Mouse (Mus musculus): ENCODE measurements around the gene Zfp459. TPM values are rescaled to one million over a fixed set of nuclear protein-coding genes. Genes with fewer than 3 reads are reported as not detected.
"Not testable (repeated sequence)": the region's sequence is repeated elsewhere in the genome, so short reads cannot be mapped to it uniquely, and the experiment has no call there.

The Zfp459 gene
- 1.5 and 2.3 TPM in 2 replicates for polyA plus RNA-seq (2016; fragmentation: Nextera tagmentation; extraction: Ambion mirVana)

GRCm38 (mm10) chr13:67421207-67421857 lies at the start of gene Zfp459:
Gene Zfp459, minus strand, starts transcription at chr13:67421418.
- 3% methylated on average over 22 of the region's 22 CpGs for WGBS
- H3K4me1 ChIP-seq (replicated peaks) = peaks cover 4% of the 10 kb centered on the region
- H3K27me3 ChIP-seq = no peaks in the 10 kb centered on the region
- H3K4me3 ChIP-seq (replicated peaks) = peak within 1 kb of the TSS; percentile 58
- ATAC-seq (ENCODE audit: insufficient number of reproducible peaks, insufficient read depth, low FRiP score, low TSS enrichment, low read depth) = peak; percentile 83
- peak within 1 kb of the TSS; percentile 83 for H3K4me2 ChIP-seq
- no peaks in the 10 kb centered on the region for H3K36me3 ChIP-seq
- H3K9ac ChIP-seq (replicated peaks) = peak within 1 kb of the TSS; percentile 67
- no peaks in the 10 kb centered on the region for H3K9me3 ChIP-seq
- H3K27ac ChIP-seq = no peak within 1 kb of the TSS

GRCm38 (mm10) chr13:67469274-67469673 lies 48.1 kb upstream of the Zfp459 start:
- H3K36me3 ChIP-seq = peaks cover 24% of the 10 kb centered on the region
- no peak overlapping the region for H3K4me2 ChIP-seq
- H3K27ac ChIP-seq = no peak overlapping the region
- 0 out of 2 replicates have a peak, but pooled peaks cover 3% of the 10 kb centered on the region for H3K9me3 ChIP-seq
- H3K4me3 ChIP-seq (replicated peaks) = no peak overlapping the region
- no peaks in the 10 kb centered on the region for H3K27me3 ChIP-seq
- no peaks in the 10 kb centered on the region for H3K4me1 ChIP-seq (replicated peaks)
- no peak overlapping the region for H3K9ac ChIP-seq (replicated peaks)
- no peak for ATAC-seq (ENCODE audit: insufficient number of reproducible peaks, insufficient read depth, low FRiP score, low TSS enrichment, low read depth)
- WGBS = 91% methylated on average over 3 of the region's 3 CpGs

- WGBS = 77% methylated on average over 3 of the region's 5 CpGs
- H3K4me1 ChIP-seq (replicated peaks); H3K9ac ChIP-seq (replicated peaks); H3K27ac ChIP-seq; ATAC-seq (ENCODE audit: insufficient number of reproducible peaks, insufficient read depth, low FRiP score, low TSS enrichment, low read depth); H3K36me3 ChIP-seq; H3K27me3 ChIP-seq; H3K9me3 ChIP-seq; H3K4me2 ChIP-seq; H3K4me3 ChIP-seq (replicated peaks): not testable (repeated sequence)
Measured at GRCm38 (mm10) chr13:67463506-67464185, 42.4 kb upstream of the Zfp459 start.

DNA sequence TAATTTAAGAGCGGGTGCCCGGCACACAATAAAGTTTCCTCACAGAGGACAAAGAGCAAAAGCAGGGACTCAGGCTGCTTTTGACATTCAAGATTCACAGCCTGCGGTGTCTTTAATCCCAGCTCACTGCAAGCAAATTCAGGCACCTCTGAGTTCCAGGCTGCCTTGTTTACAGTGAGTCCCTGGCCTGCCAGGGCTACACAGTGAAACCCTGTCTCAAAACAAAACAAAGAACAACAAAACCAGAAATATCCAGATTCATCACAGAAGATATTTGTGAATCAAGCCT lies 30.7 kb upstream of the Zfp459 start:
- Histone ChIP-seq H3K9me3 (no peaks in the 10 kb centered on the region), H3K27me3 (no peaks in the 10 kb centered on the region), H3K4me2 (peak overlapping the region; percentile 68), H3K9ac (replicated peaks) (peak overlapping the region; percentile 51; the same call in 1 of the 2 replicates), H3K36me3 (no peaks in the 10 kb centered on the region; the same call in 1 of the 2 replicates), H3K4me1 (replicated peaks) (peaks cover 5% of the 10 kb centered on the region; the same call in 1 of the 2 replicates), H3K27ac (peak overlapping the region; percentile 59; the same call in 1 of the 2 replicates), H3K4me3 (replicated peaks) (peak overlapping the region; percentile 57)
- ATAC-seq (ENCODE audit: insufficient number of reproducible peaks, insufficient read depth, low FRiP score, low TSS enrichment, low read depth) = no peak
- 14% methylated on average over 3 of the region's 3 CpGs for WGBS

GRCm38 (mm10) chr13:67451172-67452020 lies 30.2 kb upstream of the Zfp459 start, which contains the start of gene Zfp874a:
Gene Zfp874a, minus strand, starts transcription at chr13:67451624.
- peaks cover 5% of the 10 kb centered on the region; the same call in 1 of the 2 replicates for H3K4me1 ChIP-seq (replicated peaks)
- peak within 1 kb of the TSS; percentile 60 for H3K9ac ChIP-seq (replicated peaks)
- ATAC-seq (ENCODE audit: insufficient number of reproducible peaks, insufficient read depth, low FRiP score, low TSS enrichment, low read depth) = peak; percentile 94
- no peaks in the 10 kb centered on the region for H3K27me3 ChIP-seq
- H3K4me2 ChIP-seq = peak within 1 kb of the TSS; percentile 68
- peaks cover 4% of the 10 kb centered on the region; the same call in 1 of the 2 replicates for H3K36me3 ChIP-seq
- no peaks in the 10 kb centered on the region for H3K9me3 ChIP-seq
- H3K27ac ChIP-seq = peak within 1 kb of the TSS; percentile 59; the same call in 1 of the 2 replicates
- 2% methylated on average over 20 of the region's 20 CpGs for WGBS
- H3K4me3 ChIP-seq (replicated peaks) = peak within 1 kb of the TSS; percentile 57

DNA sequence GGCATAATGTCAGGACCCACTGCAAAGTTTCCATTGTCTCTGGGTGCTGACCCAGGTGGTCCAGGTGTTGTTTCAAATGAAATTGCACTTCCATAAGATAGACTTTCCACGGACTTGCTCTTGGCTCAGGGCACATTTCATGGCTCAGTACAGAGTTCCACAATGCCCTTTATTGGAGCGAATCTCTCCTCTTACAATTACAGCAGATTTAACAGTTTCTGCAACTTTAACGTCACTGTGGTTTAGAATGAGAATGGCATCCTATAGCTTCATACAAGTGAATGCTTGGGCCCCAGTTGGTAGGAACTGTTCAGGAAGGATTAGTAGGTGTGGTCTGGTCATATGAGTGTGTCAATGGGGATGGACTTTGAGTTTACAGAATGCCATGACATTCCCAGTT lies 15.9 kb upstream of the Zfp459 start:
- not testable (repeated sequence) for H3K4me1 ChIP-seq (replicated peaks); H3K9ac ChIP-seq (replicated peaks); H3K4me2 ChIP-seq; ATAC-seq (ENCODE audit: insufficient number of reproducible peaks, insufficient read depth, low FRiP score, low TSS enrichment, low read depth); H3K27ac ChIP-seq; H3K27me3 ChIP-seq; H3K9me3 ChIP-seq; H3K4me3 ChIP-seq (replicated peaks)
- WGBS = 88% methylated on average over 1 of the region's 3 CpGs
- H3K36me3 ChIP-seq = peaks cover 12% of the 10 kb centered on the region; the same call in 1 of the 2 replicates

DNA sequence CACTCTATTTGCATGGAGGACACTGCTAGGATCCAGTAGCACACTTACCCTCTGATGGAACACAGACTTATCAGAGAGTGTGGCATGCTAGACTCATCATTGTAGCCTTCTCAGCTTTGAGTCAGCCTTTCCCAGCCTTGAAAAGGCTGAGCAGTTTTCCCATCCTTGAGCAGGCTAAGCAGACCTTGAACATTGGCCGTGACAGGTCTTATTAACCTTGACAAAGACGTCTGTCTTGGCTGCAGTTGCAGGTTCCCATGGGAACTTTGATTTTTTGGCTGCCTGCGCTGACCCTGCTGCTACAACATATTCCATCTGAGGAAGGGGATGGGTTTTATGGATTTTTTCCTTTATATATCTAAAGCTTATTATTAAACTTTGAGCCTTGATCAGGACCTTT lies 6.9 kb upstream of the Zfp459 start:
- no peaks in the 10 kb centered on the region for H3K9me3 ChIP-seq
- no peak overlapping the region for H3K27ac ChIP-seq
- H3K36me3 ChIP-seq = no peaks in the 10 kb centered on the region
- no peak for ATAC-seq (ENCODE audit: insufficient number of reproducible peaks, insufficient read depth, low FRiP score, low TSS enrichment, low read depth)
- no peaks in the 10 kb centered on the region for H3K4me1 ChIP-seq (replicated peaks)
- no peak overlapping the region for H3K4me3 ChIP-seq (replicated peaks)
- H3K9ac ChIP-seq (replicated peaks) = no peak overlapping the region
- WGBS = 80% methylated on average over 3 of the region's 3 CpGs
- H3K27me3 ChIP-seq = no peaks in the 10 kb centered on the region
- H3K4me2 ChIP-seq = no peak overlapping the region

- not testable (repeated sequence) for H3K36me3 ChIP-seq; H3K27me3 ChIP-seq; H3K27ac ChIP-seq; H3K4me1 ChIP-seq (replicated peaks); H3K4me2 ChIP-seq; H3K4me3 ChIP-seq (replicated peaks); ATAC-seq (ENCODE audit: insufficient number of reproducible peaks, insufficient read depth, low FRiP score, low TSS enrichment, low read depth); H3K9ac ChIP-seq (replicated peaks); H3K9me3 ChIP-seq
Measured at GRCm38 (mm10) chr13:67425699-67426098, 4.5 kb upstream of the Zfp459 start.

GRCm38 (mm10) chr13:67422532-67422931 lies 1.3 kb upstream of the Zfp459 start:
- H3K4me1 ChIP-seq (replicated peaks); H3K27me3 ChIP-seq; H3K27ac ChIP-seq; H3K4me3 ChIP-seq (replicated peaks); H3K36me3 ChIP-seq; H3K9ac ChIP-seq (replicated peaks); ATAC-seq (ENCODE audit: insufficient number of reproducible peaks, insufficient read depth, low FRiP score, low TSS enrichment, low read depth); H3K4me2 ChIP-seq; H3K9me3 ChIP-seq: not testable (repeated sequence)
- WGBS = 96% methylated on average over 2 of the region's 2 CpGs

DNA sequence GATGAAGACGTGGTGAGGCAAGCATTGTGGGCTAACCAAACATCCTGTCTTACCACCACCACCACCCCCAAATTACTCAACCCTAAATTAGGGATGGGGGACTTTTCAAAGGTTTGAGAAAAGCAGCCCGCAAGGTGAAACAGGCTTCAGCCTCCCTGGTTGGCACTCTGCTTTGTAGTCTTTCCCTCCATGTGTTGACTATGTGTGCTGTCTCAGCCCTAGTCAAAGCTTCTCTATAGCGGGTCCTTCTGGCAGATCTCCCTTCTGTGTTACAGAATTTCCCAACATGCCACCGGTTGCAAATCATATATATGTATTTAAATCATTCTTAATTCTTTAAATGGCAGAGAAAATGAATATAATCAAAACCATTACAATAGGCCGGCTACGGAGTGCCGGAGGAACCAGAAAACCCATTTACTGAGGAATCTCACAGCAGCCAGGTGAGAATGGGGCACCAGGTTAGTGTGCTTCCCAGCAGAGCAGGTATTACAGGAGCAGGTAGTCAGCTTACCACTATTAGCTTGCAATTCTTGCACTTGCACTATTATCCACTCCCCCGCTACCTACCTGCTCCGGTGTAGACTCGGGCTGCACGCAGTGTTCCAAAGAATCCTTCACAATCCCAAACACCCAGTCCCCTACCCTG lies 536 bp downstream of the Zfp459 start:
- Histone ChIP-seq H3K36me3 (no peaks in the 10 kb centered on the region), H3K9me3 (no peaks in the 10 kb centered on the region), H3K27me3 (no peaks in the 10 kb centered on the region), H3K9ac (replicated peaks) (peak overlapping the region; percentile 67), H3K4me3 (replicated peaks) (peak overlapping the region; percentile 58), H3K27ac (no peak overlapping the region), H3K4me1 (replicated peaks) (peaks cover 4% of the 10 kb centered on the region), H3K4me2 (peak overlapping the region; percentile 83)
- no peak; the same call in 1 of the 2 replicates for ATAC-seq (ENCODE audit: insufficient number of reproducible peaks, insufficient read depth, low FRiP score, low TSS enrichment, low read depth)
- 36% methylated on average over 11 of the region's 11 CpGs for WGBS

GRCm38 (mm10) chr13:67416811-67417210 lies 4.4 kb downstream of the Zfp459 start:
- Histone ChIP-seq H3K36me3 (no peaks in the 10 kb centered on the region), H3K27ac (no peak overlapping the region), H3K27me3 (no peaks in the 10 kb centered on the region), H3K4me1 (replicated peaks) (peaks cover 4% of the 10 kb centered on the region), H3K9ac (replicated peaks) (no peak overlapping the region), H3K4me2 (no peak overlapping the region), H3K9me3 (no peaks in the 10 kb centered on the region), H3K4me3 (replicated peaks) (no peak overlapping the region)
- WGBS = 88% methylated on average over 3 of the region's 3 CpGs
- ATAC-seq (ENCODE audit: insufficient number of reproducible peaks, insufficient read depth, low FRiP score, low TSS enrichment, low read depth) = no peak
